Mouse (Mus musculus) megakaryocyte, embryonic 14.5 days (primary cell): Measurements from ENCODE around the gene Prdx5.

Experiments
- FLI1 ChIP-seq: IDR thresholded peaks from 2 replicates; pipeline ENCODE4 v1.6.1; 2012; ENCODE audit warnings: low read length, inconsistent platforms, mixed read lengths
- GATA1 ChIP-seq: IDR thresholded peaks from 3 replicates; pipeline ENCODE4 v1.6.1; 2012; ENCODE audit warnings: mixed read lengths, low read length, inconsistent platforms, borderline replicate concordance

GRCm38 (mm10) chr19:6860706-6861105 is 49.2 kb downstream of the Prdx5 start:
- TF ChIP-seq GATA1 (no peak), FLI1 (no peak)
